Mouse (Mus musculus) thymus, adult 2 months (tissue): ENCODE data around the gene Ms4a15.

Experiments used
- CTCF ChIP-seq: fragments of 200-500 bp; IDR thresholded peaks from 2 replicates; pipeline ENCODE4 v1.5.1; 2012; ENCODE audit warnings: mild to moderate bottlenecking, control low read depth, low read length, moderate library complexity, borderline replicate concordance; ENCODE audit not compliant: control insufficient read depth, poor library complexity, insufficient read depth; ENCODE audit errors: extremely low read depth
- POLR2A ChIP-seq: fragments of 200-500 bp; IDR thresholded peaks from 2 replicates; pipeline ENCODE4 v1.6.1; 2012; ENCODE audit warnings: mild to moderate bottlenecking, low read length, control low read depth, moderate library complexity; ENCODE audit not compliant: control insufficient read depth, poor library complexity, insufficient read depth; ENCODE audit errors: extremely low read depth

DNA sequence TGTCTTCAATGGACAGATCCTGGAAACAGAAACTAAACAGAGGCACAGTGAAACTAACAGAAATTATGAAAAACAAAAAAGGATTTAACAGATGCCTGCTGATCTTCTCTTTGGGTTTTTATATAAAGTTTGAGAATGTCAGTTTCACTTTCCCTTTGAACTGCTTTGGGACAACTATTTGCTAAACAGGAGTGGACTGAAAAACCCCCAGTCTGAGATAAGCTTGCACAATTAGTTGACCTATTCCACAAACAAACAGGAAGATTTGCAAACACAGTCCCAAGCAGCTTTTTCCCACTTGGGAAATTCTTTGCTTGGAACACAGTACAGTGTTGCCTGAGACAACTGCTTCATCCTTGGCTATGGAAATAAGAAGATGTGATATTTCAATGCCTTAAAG is 44.5 kb upstream of the Ms4a15 start:
- TF ChIP-seq CTCF = no peak
- no peak for TF ChIP-seq POLR2A
